Mouse (Mus musculus) G1E (cell line): ENCODE measurements around the gene Tsc22d3.

Source experiments
- CTCF ChIP-seq: IDR thresholded peaks from 2 replicates; pipeline ENCODE4 v1.5.1; 2012; ENCODE audit warnings: low read depth, low read length, inconsistent platforms, mixed read lengths
- GATA1 ChIP-seq: IDR thresholded peaks from 2 replicates; pipeline ENCODE4 v1.6.1; 2012; ENCODE audit warnings: borderline replicate concordance, low read length, inconsistent platforms, mixed read lengths
- GATA2 ChIP-seq: IDR thresholded peaks from 2 replicates; pipeline ENCODE4 v1.6.1; 2012; ENCODE audit warnings: low read depth, low read length, inconsistent platforms, borderline replicate concordance
- POLR2AphosphoS5 ChIP-seq: IDR thresholded peaks from 2 replicates; pipeline ENCODE4 v1.6.1; 2012; ENCODE audit warnings: low read depth, low read length, inconsistent platforms; ENCODE audit not compliant: insufficient replicate concordance
- TAL1 ChIP-seq: conservative IDR thresholded peaks from 2 replicates; pipeline ENCODE4 v1.6.1; 2012; ENCODE audit warnings: low read depth, low read length, inconsistent platforms, mixed read lengths

- no peak for TF ChIP-seq POLR2AphosphoS5
- no peak for TF ChIP-seq CTCF
- TF ChIP-seq GATA1: no peak
- no peak for TF ChIP-seq TAL1
- TF ChIP-seq GATA2: no peak
Observed at GRCm38 (mm10) chrX:140575636-140576035, 24.8 kb downstream of the Tsc22d3 start.
